Mouse (Mus musculus) liver, embryonic 16.5 days (tissue): ENCODE measurements around the gene Phrf1. TPM values are rescaled to one million over a fixed set of nuclear protein-coding genes. Genes with fewer than 3 reads are reported as not detected.
"Not testable (repeated sequence)": the region's sequence is repeated elsewhere in the genome, so short reads cannot be mapped to it uniquely, and the experiment has no call there.

Source experiments
- ATAC-seq: fragments of 200-750 bp; cut with Nextera tagmentation; 2 replicates; pipeline ENCODE4 v1.8.0; 2017; ENCODE audit warnings: low read depth, mild to moderate bottlenecking, moderate number of reproducible peaks, moderate library complexity
- H3K27ac ChIP-seq: fragments of 300-500 bp; sonication (generic); 2 replicates; pipeline ENCODE4 v1.5.1; 2014; ENCODE audit warnings: mild to moderate bottlenecking, low read length
- H3K27me3 ChIP-seq: fragments of 300-500 bp; sonication (generic); 2 replicates; pipeline ENCODE4 v1.6.1; 2014; ENCODE audit warnings: low read depth, low read length, mixed read lengths; ENCODE audit not compliant: control insufficient read depth, insufficient read depth
- H3K36me3 ChIP-seq: fragments of 300-500 bp; sonication (generic); 2 replicates; pipeline ENCODE4 v1.6.1; 2014; ENCODE audit warnings: mild to moderate bottlenecking; ENCODE audit not compliant: control insufficient read depth, insufficient read depth
- H3K4me1 ChIP-seq: fragments of 300-500 bp; sonication (generic); 2 replicates; pipeline ENCODE4 v1.6.1; 2014; ENCODE audit warnings: low read depth, low read length, mixed read lengths; ENCODE audit not compliant: control insufficient read depth
- H3K4me2 ChIP-seq: fragments of 300-500 bp; sonication (generic); 2 replicates; pipeline ENCODE4 v1.6.1; 2014; ENCODE audit warnings: low read depth, low read length, mixed read lengths
- H3K4me3 ChIP-seq: fragments of 300-500 bp; sonication (generic); 2 replicates; pipeline ENCODE4 v1.5.1; 2014; ENCODE audit warnings: low read depth, mild to moderate bottlenecking, low read length
- H3K9ac ChIP-seq: fragments of 300-500 bp; sonication (generic); 2 replicates; pipeline ENCODE4 v1.6.1; 2014; ENCODE audit warnings: low read depth, low read length
- H3K9me3 ChIP-seq: fragments of 300-500 bp; sonication (generic); replicated peaks from 2 replicates; pipeline ENCODE4 v1.6.1; 2016; ENCODE audit warnings: low read length; ENCODE audit not compliant: control insufficient read depth
- WGBS: fragments of 180-500 bp; shearing (Covaris S2); extraction: QIAGEN DNeasy Blood & Tissue Kit; methylation state at CpG from one replicate; pipeline ENCODE4 v1.1.7; 2014; ENCODE audit not compliant: insufficient replicate concordance; 5-methylcytosine and 5-hydroxymethylcytosine counted together
- polyA plus RNA-seq: library from polyadenylated mRNA; unstranded; fragments of >200 nt; fragmentation: Nextera tagmentation; extraction: Ambion mirVana; gene quantifications from 2 replicates; pipeline ENCODE4 v1.2.1, GENCODE M21; 2015

The Phrf1 gene
- polyA plus RNA-seq, 1 experiment from 2014 or later, result 28.5 TPM

GRCm38 (mm10) chr7:141222126-141222467 is 6.5 kb upstream of the Phrf1 start:
- 19% methylated on average over 8 of the region's 8 CpGs for WGBS

GRCm38 (mm10) chr7:141222696-141223215 is 5.8 kb upstream of the Phrf1 start:
- ATAC-seq, result no peak
- H3K9ac ChIP-seq, result peak overlapping the region; percentile 59
- H3K4me2 ChIP-seq, result peak overlapping the region; percentile 97
- H3K27me3 ChIP-seq, result no peaks in the 10 kb centered on the region
- H3K4me1 ChIP-seq, result peaks cover 46% of the 10 kb centered on the region
- WGBS, result 77% methylated on average over 4 of the region's 4 CpGs
- no peaks in the 10 kb centered on the region for H3K9me3 ChIP-seq
- peaks cover 2% of the 10 kb centered on the region; the same call in 1 of the 2 replicates for H3K36me3 ChIP-seq
- peak overlapping the region; percentile 74; the same call in 1 of the 2 replicates for H3K27ac ChIP-seq
- H3K4me3 ChIP-seq, result no peak overlapping the region

More at GRCm38 (mm10) chr7:141222126-141222467, 6.5 kb upstream of the Phrf1 start:
- H3K4me2 ChIP-seq, result peak overlapping the region; percentile 97
- peak overlapping the region; percentile 59 for H3K9ac ChIP-seq
- peak overlapping the region; percentile 74 for H3K4me3 ChIP-seq
- ATAC-seq, result no peak
- peaks cover 2% of the 10 kb centered on the region; the same call in 1 of the 2 replicates for H3K36me3 ChIP-seq
- peak overlapping the region; percentile 74 for H3K27ac ChIP-seq
- H3K27me3 ChIP-seq, result no peaks in the 10 kb centered on the region
- H3K4me1 ChIP-seq, result peaks cover 51% of the 10 kb centered on the region
- H3K9me3 ChIP-seq, result no peaks in the 10 kb centered on the region

- Histone ChIP-seq H3K9me3 (no peaks in the 10 kb centered on the region), H3K36me3 (peaks cover 6% of the 10 kb centered on the region), H3K27ac (no peak overlapping the region), H3K4me2 (no peak overlapping the region), H3K9ac (no peak overlapping the region), H3K4me1 (peaks cover 36% of the 10 kb centered on the region), H3K27me3 (no peaks in the 10 kb centered on the region), H3K4me3 (no peak overlapping the region)
- no peak for ATAC-seq
- 74% methylated on average over 6 of the region's 6 CpGs for WGBS
These were observed 2.0 kb upstream of the Phrf1 start for GRCm38 (mm10) chr7:141226535-141226934.

- WGBS, result 74% methylated on average over 4 of the region's 4 CpGs
- H3K9ac ChIP-seq, result peak overlapping the region; percentile 32; the same call in 1 of the 2 replicates
- H3K36me3 ChIP-seq, result peaks cover 17% of the 10 kb centered on the region
- no peak for ATAC-seq
- no peak overlapping the region for H3K4me3 ChIP-seq
- H3K4me1 ChIP-seq, result peaks cover 26% of the 10 kb centered on the region
- no peak overlapping the region; the same call in 1 of the 2 replicates for H3K4me2 ChIP-seq
- no peaks in the 10 kb centered on the region for H3K27me3 ChIP-seq
- no peaks in the 10 kb centered on the region for H3K9me3 ChIP-seq
- peak overlapping the region; percentile 35 for H3K27ac ChIP-seq
These were observed 788 bp upstream of the Phrf1 start for GRCm38 (mm10) chr7:141227796-141228195.

GRCm38 (mm10) chr7:141229702-141230101 is 1.1 kb downstream of the Phrf1 start:
- Histone ChIP-seq H3K9me3 (no peaks in the 10 kb centered on the region), H3K27me3 (no peaks in the 10 kb centered on the region), H3K4me3 (peak overlapping the region; percentile 84), H3K36me3 (peaks cover 36% of the 10 kb centered on the region), H3K27ac (0 out of 2 replicates have a peak overlapping the region, but pooled peaks have one; percentile 91), H3K4me2 (peak overlapping the region; percentile 85), H3K4me1 (peaks cover 24% of the 10 kb centered on the region), H3K9ac (peak overlapping the region; percentile 93)
- no peak for ATAC-seq
- WGBS, result 30% methylated on average over 6 of the region's 6 CpGs

- peak overlapping the region; percentile 13; the same call in 1 of the 2 replicates for H3K9ac ChIP-seq
- 82% methylated on average over 4 of the region's 4 CpGs for WGBS
These were observed 2.0 kb downstream of the Phrf1 start for GRCm38 (mm10) chr7:141230570-141230969.

GRCm38 (mm10) chr7:141231111-141231510 is 2.5 kb downstream of the Phrf1 start:
- no peaks in the 10 kb centered on the region for H3K27me3 ChIP-seq
- H3K27ac ChIP-seq, result no peak overlapping the region
- ATAC-seq, result no peak
- peaks cover 47% of the 10 kb centered on the region for H3K36me3 ChIP-seq
- no peaks in the 10 kb centered on the region for H3K9me3 ChIP-seq
- no peak overlapping the region for H3K9ac ChIP-seq
- H3K4me2 ChIP-seq, result no peak overlapping the region
- H3K4me3 ChIP-seq, result no peak overlapping the region
- H3K4me1 ChIP-seq, result peaks cover 24% of the 10 kb centered on the region
- 87% methylated on average over 3 of the region's 3 CpGs for WGBS

More at GRCm38 (mm10) chr7:141230570-141230969, 2.0 kb downstream of the Phrf1 start:
- ATAC-seq, result no peak
- H3K4me2 ChIP-seq, result peak overlapping the region; percentile 85
- H3K36me3 ChIP-seq, result peaks cover 43% of the 10 kb centered on the region
- H3K27me3 ChIP-seq, result no peaks in the 10 kb centered on the region
- H3K4me3 ChIP-seq, result 0 out of 2 replicates have a peak overlapping the region, but pooled peaks have one; percentile 2
- peaks cover 24% of the 10 kb centered on the region for H3K4me1 ChIP-seq
- no peak overlapping the region for H3K27ac ChIP-seq
- no peaks in the 10 kb centered on the region for H3K9me3 ChIP-seq

GRCm38 (mm10) chr7:141231551-141231950 is 3.0 kb downstream of the Phrf1 start:
- Histone ChIP-seq H3K4me3 (no peak overlapping the region), H3K4me1 (peaks cover 24% of the 10 kb centered on the region), H3K4me2 (no peak overlapping the region), H3K9ac (no peak overlapping the region), H3K27me3 (no peaks in the 10 kb centered on the region), H3K9me3 (no peaks in the 10 kb centered on the region), H3K36me3 (peaks cover 47% of the 10 kb centered on the region), H3K27ac (no peak overlapping the region)
- no peak for ATAC-seq
- 81% methylated on average over 9 of the region's 10 CpGs for WGBS

- 77% methylated on average over 4 of the region's 4 CpGs for WGBS
- H3K9me3 ChIP-seq, ATAC-seq, H3K4me2 ChIP-seq, H3K4me3 ChIP-seq, H3K27me3 ChIP-seq, H3K27ac ChIP-seq, H3K4me1 ChIP-seq, H3K9ac ChIP-seq: not testable (repeated sequence)
- peaks cover 38% of the 10 kb centered on the region for H3K36me3 ChIP-seq
These were observed 21.9 kb downstream of the Phrf1 start for GRCm38 (mm10) chr7:141250486-141250885.
